Comparison of ENCODE assay signal across 9 mouse cellular contexts in the genomic region with DNA sequence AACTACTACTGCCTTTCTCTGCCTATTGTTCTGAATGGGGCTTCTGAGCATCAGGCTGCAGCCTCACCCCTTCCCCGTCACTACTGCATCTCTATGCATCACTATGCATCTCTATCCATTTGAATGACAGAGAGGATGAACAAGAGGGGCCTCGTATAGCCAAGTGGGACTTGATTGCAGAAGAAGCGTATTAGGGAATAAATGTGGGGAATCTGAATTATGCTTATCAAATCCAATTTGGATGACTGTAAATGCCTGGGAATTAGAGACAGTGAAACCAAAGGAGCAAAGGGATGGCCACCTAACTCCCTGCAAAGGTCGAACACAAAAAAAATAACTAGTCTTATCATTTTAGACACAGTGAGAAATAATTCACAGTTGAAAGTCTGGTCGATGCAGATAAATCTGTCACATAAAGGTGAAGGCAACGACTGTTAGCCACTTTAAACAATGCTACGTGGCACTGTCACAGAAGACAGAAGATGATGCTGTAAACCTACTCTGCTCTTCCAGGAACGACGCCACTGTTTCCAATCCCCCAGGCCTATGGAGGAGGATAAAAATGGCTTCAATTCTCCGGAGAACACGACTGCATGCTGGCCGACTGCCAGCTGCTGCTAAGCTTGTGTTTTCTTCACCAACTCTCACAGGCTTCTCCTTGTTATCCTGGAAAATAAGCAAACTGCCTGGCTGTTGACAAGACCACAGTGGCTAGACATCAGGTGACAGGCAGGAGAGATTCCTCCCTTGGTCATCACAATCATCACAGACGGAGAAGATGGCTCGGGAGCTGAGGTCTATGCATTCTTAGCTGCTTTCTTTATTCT.
A peak's percentile ranks its signal among the peaks of the same experiment; 100 is the strongest.
DNase-seq lines count a peak whose midpoint lies in the region; ATAC-seq lines count a peak whose summit lies in the region.
"Had no signal": no experiment of that assay in that cellular context is flagged by ENCODE, and none has a peak within 500 bp of the region (broad histone marks: within the 10 kb centered on the region; RNA-seq: fewer than 3 reads in every experiment).

No protein-coding gene starts in this region.

- H3K36me3 ChIP-seq in heart, embryonic 16.5 days (ENCODE audit: control insufficient read depth, insufficient read depth) = no peaks in the 10 kb centered on the region
- H3K36me3 ChIP-seq in midbrain, embryonic 13.5 days = no peaks in the 10 kb centered on the region
- no peaks in the 10 kb centered on the region for H3K36me3 ChIP-seq in intestine, embryonic 15.5 days

- H3K4me1 ChIP-seq in heart, embryonic 16.5 days (ENCODE audit: control insufficient read depth, insufficient read depth, low read length) = peaks cover 11% of the 10 kb centered on the region; the same call in 1 of the 2 replicates
- peaks cover 15% of the 10 kb centered on the region for H3K4me1 ChIP-seq in midbrain, embryonic 13.5 days (replicated peaks)
- no peaks in the 10 kb centered on the region for H3K4me1 ChIP-seq in intestine, embryonic 15.5 days (replicated peaks)

- H3K9ac ChIP-seq in heart, embryonic 16.5 days (ENCODE audit: low read length) = peak overlapping the region; percentile 47; the same call in 1 of the 2 replicates
- H3K9ac ChIP-seq in midbrain, embryonic 13.5 days (replicated peaks) = no peak overlapping the region
- H3K9ac ChIP-seq in intestine, embryonic 15.5 days = no peak overlapping the region

- peak; percentile 7 to 49 for DNase-seq in adrenal gland, adult (ENCODE audit: inconsistent age in 2 of 2, low spot score in 1 of 2)
- DNase-seq in adrenal gland, postnatal 4 days (ENCODE audit: low spot score in 2 of 2) = no peak
- DNase-seq in left cerebral cortex, adult 18-20 months (ENCODE audit: low spot score in 2 of 2) = peak; percentile 39 to 53
- no peak for DNase-seq in left cerebral cortex, adult 11 months (ENCODE audit: low spot score)
- no peak for DNase-seq in thymus, postnatal 10 days (ENCODE audit: low spot score in 2 of 2)

- no peak; the same call in 1 of the 2 replicates for ATAC-seq in heart, embryonic 16.5 days (replicated peaks; ENCODE audit: extremely low read depth, insufficient read depth, low FRiP score)
- ATAC-seq in midbrain, embryonic 13.5 days = peak; percentile 89
- ATAC-seq in intestine, embryonic 15.5 days = no peak

- H3K27me3 ChIP-seq in heart, embryonic 16.5 days (ENCODE audit: control insufficient read depth, insufficient read depth, low read length) = no peaks in the 10 kb centered on the region
- no peaks in the 10 kb centered on the region for H3K27me3 ChIP-seq in midbrain, embryonic 13.5 days
- no peaks in the 10 kb centered on the region for H3K27me3 ChIP-seq in intestine, embryonic 15.5 days (replicated peaks)

- H3K4me3 ChIP-seq in heart, embryonic 16.5 days (ENCODE audit: low read length) = no peak overlapping the region
- H3K4me3 ChIP-seq in midbrain, embryonic 13.5 days (replicated peaks) = no peak overlapping the region
- H3K4me3 ChIP-seq in intestine, embryonic 15.5 days (replicated peaks) = no peak overlapping the region
- H3K4me3 ChIP-seq: myocyte had no signal

- WGBS in heart, embryonic 16.5 days = 28% methylated on average over 14 of the region's 14 CpGs
- 47% methylated on average over 14 of the region's 14 CpGs for WGBS in midbrain, embryonic 13.5 days
- WGBS in intestine, embryonic 15.5 days = 53% methylated on average over 14 of the region's 14 CpGs

- peak overlapping the region; percentile 57 for H3K4me2 ChIP-seq in heart, embryonic 16.5 days (ENCODE audit: low read depth, low read length)
- H3K4me2 ChIP-seq in midbrain, embryonic 13.5 days (replicated peaks) = 0 out of 2 replicates have a peak overlapping the region, but pooled peaks have one; percentile 6
- no peak overlapping the region for H3K4me2 ChIP-seq in intestine, embryonic 15.5 days (replicated peaks)

- no peak overlapping the region for H3K27ac ChIP-seq in heart, embryonic 16.5 days (ENCODE audit: low read length)
- H3K27ac ChIP-seq in midbrain, embryonic 13.5 days = peak overlapping the region; percentile 76
- H3K27ac ChIP-seq in intestine, embryonic 15.5 days = no peak overlapping the region

- no peaks in the 10 kb centered on the region; the same call in 1 of the 2 replicates for H3K9me3 ChIP-seq in heart, embryonic 16.5 days (replicated peaks; ENCODE audit: control insufficient read depth, low read length)
- H3K9me3 ChIP-seq in midbrain, embryonic 13.5 days = no peaks in the 10 kb centered on the region; the same call in 1 of the 2 replicates
- no peaks in the 10 kb centered on the region for H3K9me3 ChIP-seq in intestine, embryonic 15.5 days

Comparison
In these comparisons a context has a peak if more than half of its experiments do, and no peak if none do; other contexts are left out.
1. DNase-seq: peak in adrenal gland, adult (2 of 2) and left cerebral cortex, adult 18-20 months (2 of 2); none in adrenal gland, postnatal 4 days (0 of 2), left cerebral cortex, adult 11 months (single experiment) and thymus, postnatal 10 days (0 of 2).